Mouse (Mus musculus) liver, embryonic 12.5 days (tissue): Measurements from ENCODE around the gene Tradd. TPM values are rescaled to one million over a fixed set of nuclear protein-coding genes. Genes with fewer than 3 reads are reported as not detected.

Source experiments
- ATAC-seq: fragments of 200-750 bp; cut with Nextera tagmentation; 2 replicates; pipeline ENCODE4 v1.8.0; 2017; ENCODE audit warnings: moderate number of reproducible peaks, mild to moderate bottlenecking, moderate library complexity
- H3K27ac ChIP-seq: fragments of 300-500 bp; sonication (generic); 2 replicates; pipeline ENCODE4 v1.5.1; 2016; ENCODE audit warnings: mild to moderate bottlenecking
- H3K27me3 ChIP-seq: fragments of 300-500 bp; sonication (generic); replicated peaks from 2 replicates; pipeline ENCODE4 v1.6.1; 2016; ENCODE audit warnings: mild to moderate bottlenecking, moderate library complexity
- H3K36me3 ChIP-seq: fragments of 300-500 bp; sonication (generic); 2 replicates; pipeline ENCODE4 v1.6.1; 2016; ENCODE audit warnings: mild to moderate bottlenecking, moderate library complexity
- H3K4me1 ChIP-seq: fragments of 300-500 bp; sonication (generic); 2 replicates; pipeline ENCODE4 v1.6.1; 2016
- H3K4me2 ChIP-seq: fragments of 300-500 bp; sonication (generic); 2 replicates; pipeline ENCODE4 v1.6.1; 2016; ENCODE audit warnings: mild to moderate bottlenecking, moderate library complexity
- H3K4me3 ChIP-seq: fragments of 300-500 bp; sonication (generic); 2 replicates; pipeline ENCODE4 v1.5.1; 2016; ENCODE audit warnings: mild to moderate bottlenecking, moderate library complexity
- H3K9ac ChIP-seq: fragments of 300-500 bp; sonication (generic); 2 replicates; pipeline ENCODE4 v1.6.1; 2016; ENCODE audit warnings: mild to moderate bottlenecking, moderate library complexity
- H3K9me3 ChIP-seq: fragments of 300-500 bp; sonication (generic); replicated peaks from 2 replicates; pipeline ENCODE4 v1.6.1; 2016; ENCODE audit warnings: mild to moderate bottlenecking, moderate library complexity
- WGBS: fragments of 180-500 bp; shearing (Covaris S2); methylation state at CpG from one replicate; pipeline ENCODE4 v1.1.7; 2016; ENCODE audit not compliant: insufficient replicate concordance; 5-methylcytosine and 5-hydroxymethylcytosine counted together
- polyA plus RNA-seq: library from polyadenylated mRNA; unstranded; fragments of >200 nt; fragmentation: Nextera tagmentation; extraction: Ambion mirVana; gene quantifications from 2 replicates; pipeline ENCODE4 v1.2.1, GENCODE M21; 2016

The Tradd gene
- polyA plus RNA-seq, 1 experiment from 2014 or later: 17.7 TPM

- no peak overlapping the region for H3K9ac ChIP-seq
- H3K4me3 ChIP-seq: no peak overlapping the region
- ATAC-seq: no peak
- peaks cover 95% of the 10 kb centered on the region for H3K27me3 ChIP-seq
- H3K4me1 ChIP-seq: peaks cover 39% of the 10 kb centered on the region
- H3K27ac ChIP-seq: no peak overlapping the region
- H3K4me2 ChIP-seq: no peak overlapping the region
- H3K36me3 ChIP-seq: no peaks in the 10 kb centered on the region
- WGBS: 49% methylated on average over 3 of the region's 3 CpGs
- no peaks in the 10 kb centered on the region for H3K9me3 ChIP-seq
Measured at GRCm38 (mm10) chr8:105280567-105280966, 16.2 kb upstream of the Tradd start.

DNA sequence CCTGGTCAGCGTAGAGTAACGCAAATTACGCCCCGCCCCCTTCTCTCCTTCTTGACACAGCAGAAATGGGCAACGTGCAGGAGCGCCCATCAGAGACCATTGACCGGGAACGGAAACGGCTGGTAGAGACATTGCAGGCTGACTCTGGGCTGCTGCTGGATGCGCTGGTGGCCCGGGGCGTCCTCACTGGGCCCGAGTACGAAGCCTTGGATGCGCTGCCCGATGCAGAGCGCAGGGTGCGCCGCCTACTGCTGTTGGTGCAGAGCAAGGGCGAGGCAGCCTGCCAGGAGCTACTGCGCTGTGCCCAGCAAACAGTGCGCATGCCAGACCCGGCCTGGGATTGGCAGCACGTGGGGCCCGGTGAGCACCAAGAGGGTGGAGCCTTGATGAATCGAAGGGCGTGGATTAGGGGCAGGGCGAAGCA, 14.5 kb upstream of the Tradd start:
- Histone ChIP-seq H3K9ac (no peak overlapping the region), H3K4me3 (peak overlapping the region; percentile 26), H3K4me2 (peak overlapping the region; percentile 58), H3K27me3 (peaks cover 99% of the 10 kb centered on the region), H3K9me3 (no peaks in the 10 kb centered on the region), H3K4me1 (peaks cover 41% of the 10 kb centered on the region), H3K36me3 (no peaks in the 10 kb centered on the region), H3K27ac (no peak overlapping the region)
- 6% methylated on average over 28 of the region's 28 CpGs for whole genome bisulfite sequencing
- peak; percentile 54; the same call in 1 of the 2 replicates for ATAC-seq

DNA sequence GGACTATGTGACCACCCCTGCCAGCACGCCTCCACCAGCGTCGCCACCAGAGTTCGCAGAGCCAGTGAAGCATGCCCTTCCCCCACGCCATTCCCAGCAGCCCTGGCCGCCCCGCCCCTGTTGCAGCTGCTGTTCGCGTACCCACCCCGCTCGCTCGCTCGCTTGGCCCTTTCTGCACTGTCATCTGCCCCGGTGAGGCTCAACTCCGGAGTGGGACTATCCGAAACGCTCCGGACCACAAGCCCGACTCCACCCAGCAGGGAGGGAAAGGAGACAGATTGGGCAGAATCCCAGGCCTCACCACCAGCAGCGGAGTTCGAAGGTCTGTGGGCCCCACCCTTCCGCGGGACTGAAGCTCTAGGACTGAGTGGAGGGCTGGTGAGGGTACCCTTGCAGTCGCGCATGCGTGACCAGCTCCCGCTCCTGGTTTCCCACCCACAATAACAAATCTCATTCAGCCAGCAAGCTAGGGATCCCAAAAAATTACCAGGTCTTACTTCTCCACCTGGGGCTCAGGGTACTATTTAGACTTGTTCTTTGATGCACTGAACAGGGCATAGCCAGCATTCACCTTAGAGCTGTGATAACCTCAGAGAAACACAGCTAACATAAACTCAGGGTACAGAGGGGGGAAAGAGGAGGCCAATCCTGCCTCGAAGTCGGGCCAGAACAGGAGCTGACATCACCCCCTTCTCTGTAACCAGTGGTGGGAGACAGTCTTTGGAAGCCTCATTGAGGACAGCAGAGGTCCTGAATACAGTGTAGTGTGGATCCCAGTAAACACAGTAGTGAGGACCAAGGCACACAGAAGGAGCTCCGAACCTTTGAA, 12.1 kb upstream of the Tradd start:
- ATAC-seq: peak; percentile 57
- Histone ChIP-seq H3K4me2 (peak overlapping the region; percentile 65), H3K36me3 (no peaks in the 10 kb centered on the region), H3K4me3 (peak overlapping the region; percentile 41), H3K4me1 (peaks cover 26% of the 10 kb centered on the region), H3K27ac (no peak overlapping the region), H3K9ac (no peak overlapping the region), H3K27me3 (peaks cover 99% of the 10 kb centered on the region), H3K9me3 (no peaks in the 10 kb centered on the region)
- WGBS: 3% methylated on average over 30 of the region's 30 CpGs

GRCm38 (mm10) chr8:105275840-105276239, 11.4 kb upstream of the Tradd start, which contains the start of gene Nol3:
Nol3 (plus strand) TSS chr8:105276140.
- no peak within 1 kb of the TSS for H3K27ac ChIP-seq
- no peaks in the 10 kb centered on the region for H3K9me3 ChIP-seq
- H3K9ac ChIP-seq: no peak within 1 kb of the TSS
- ATAC-seq: no peak
- H3K27me3 ChIP-seq: peaks cover 99% of the 10 kb centered on the region
- peak within 1 kb of the TSS; percentile 41 for H3K4me3 ChIP-seq
- H3K4me1 ChIP-seq: peaks cover 27% of the 10 kb centered on the region
- no peaks in the 10 kb centered on the region for H3K36me3 ChIP-seq
- peak within 1 kb of the TSS; percentile 65 for H3K4me2 ChIP-seq
- 9% methylated on average over 10 of the region's 10 CpGs for WGBS

GRCm38 (mm10) chr8:105275387-105275786, 11.0 kb upstream of the Tradd start:
- 13% methylated on average over 11 of the region's 11 CpGs for WGBS
- Histone ChIP-seq H3K27me3 (peaks cover 99% of the 10 kb centered on the region), H3K9me3 (no peaks in the 10 kb centered on the region), H3K4me2 (no peak overlapping the region), H3K4me1 (peaks cover 31% of the 10 kb centered on the region), H3K36me3 (no peaks in the 10 kb centered on the region), H3K9ac (no peak overlapping the region), H3K4me3 (no peak overlapping the region), H3K27ac (no peak overlapping the region)
- ATAC-seq: no peak

DNA sequence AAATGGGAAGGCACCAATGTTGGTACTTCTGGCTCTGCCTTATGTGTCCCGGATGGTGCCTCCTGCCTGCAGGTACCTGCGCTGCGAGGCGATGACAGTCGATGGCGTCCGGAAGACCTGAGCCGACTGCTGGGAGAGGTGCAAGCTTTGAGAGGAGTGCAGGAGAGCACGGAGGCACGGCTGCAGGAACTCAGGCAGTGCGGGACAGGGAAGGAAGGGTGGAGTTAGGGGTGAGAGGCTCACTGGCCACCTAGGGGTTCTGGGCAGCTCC, 6.4 kb upstream of the Tradd start:
- Histone ChIP-seq H3K9me3 (0 out of 2 replicates have a peak, but pooled peaks cover 3% of the 10 kb centered on the region), H3K36me3 (no peaks in the 10 kb centered on the region), H3K27me3 (peaks cover 99% of the 10 kb centered on the region), H3K9ac (no peak overlapping the region), H3K4me3 (no peak overlapping the region), H3K4me2 (no peak overlapping the region), H3K4me1 (peaks cover 35% of the 10 kb centered on the region), H3K27ac (no peak overlapping the region)
- no peak for ATAC-seq
- WGBS: 6% methylated on average over 11 of the region's 11 CpGs

DNA sequence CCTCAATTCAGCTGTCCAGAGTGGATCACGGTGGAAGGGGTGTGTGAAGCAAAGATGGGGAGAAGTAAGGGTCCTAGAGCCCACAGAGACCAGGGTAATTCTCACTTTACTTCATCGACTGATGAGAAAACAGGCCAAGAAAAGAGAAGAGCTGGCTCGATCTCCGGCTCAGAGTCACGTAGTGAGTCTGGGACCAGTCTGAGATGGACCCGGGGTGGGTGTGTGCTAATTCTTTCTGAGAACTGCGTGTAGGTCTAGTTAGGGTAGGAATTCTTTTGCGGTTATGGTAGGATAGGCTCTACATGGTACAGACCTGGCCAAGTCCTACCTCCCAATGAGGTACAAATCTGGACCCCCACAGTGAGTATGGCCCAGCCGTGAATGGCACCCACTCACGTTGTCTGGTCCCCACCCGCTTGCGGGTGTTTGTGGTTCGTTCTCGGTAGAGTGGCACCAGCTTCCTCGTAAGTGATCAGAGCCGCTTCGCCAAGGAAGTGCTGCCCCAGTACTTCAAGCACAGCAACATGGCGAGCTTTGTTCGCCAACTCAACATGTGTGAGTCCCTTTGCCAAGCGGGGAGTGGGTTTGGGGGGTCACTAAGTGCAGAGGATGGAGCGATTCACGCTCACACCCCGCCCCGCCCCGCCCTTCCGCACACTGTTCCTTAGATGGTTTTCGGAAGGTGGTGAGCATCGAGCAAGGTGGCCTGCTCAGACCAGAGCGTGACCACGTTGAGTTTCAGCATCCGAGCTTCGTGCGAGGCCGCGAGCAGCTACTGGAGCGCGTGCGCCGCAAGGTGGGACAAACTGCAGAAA, 5.9 kb upstream of the Tradd start:
- Histone ChIP-seq H3K27me3 (peaks cover 99% of the 10 kb centered on the region), H3K27ac (no peak overlapping the region), H3K4me3 (peak overlapping the region; percentile 47), H3K9ac (no peak overlapping the region), H3K9me3 (0 out of 2 replicates have a peak, but pooled peaks cover 3% of the 10 kb centered on the region), H3K4me2 (peak overlapping the region; percentile 68), H3K4me1 (peaks cover 34% of the 10 kb centered on the region), H3K36me3 (no peaks in the 10 kb centered on the region)
- 4% methylated on average over 39 of the region's 39 CpGs for WGBS
- no peak for ATAC-seq

DNA sequence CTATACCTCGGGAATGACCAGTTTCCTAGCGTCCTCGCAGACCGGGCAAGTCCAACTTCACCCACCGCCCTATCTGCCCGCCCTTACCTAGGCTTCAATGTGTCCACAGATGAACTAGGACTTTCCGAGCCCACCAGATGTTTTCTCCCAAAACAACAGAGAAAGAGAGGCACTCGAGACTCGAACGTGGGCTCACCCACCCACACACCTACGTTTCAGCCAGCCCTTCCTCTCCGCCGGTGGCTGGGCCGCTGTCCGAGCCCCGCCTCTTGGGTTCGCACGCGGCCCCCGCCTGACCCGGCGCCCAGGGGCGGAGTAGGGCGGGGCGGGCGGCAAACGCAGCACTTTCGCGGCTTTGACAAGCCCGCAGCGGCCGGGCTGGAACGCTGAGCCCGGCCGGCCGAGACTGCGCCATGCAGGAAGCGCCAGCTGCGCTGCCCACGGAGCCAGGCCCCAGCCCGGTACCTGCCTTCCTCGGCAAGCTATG, 5.1 kb upstream of the Tradd start, which contains the start of gene Hsf4:
Gene Hsf4, plus strand, starts transcription at position 341 of the 487 bp plus-strand sequence.
- WGBS: 3% methylated on average over 42 of the region's 42 CpGs
- no peak within 1 kb of the TSS for H3K9ac ChIP-seq
- no peak for ATAC-seq
- H3K27ac ChIP-seq: no peak within 1 kb of the TSS
- H3K4me3 ChIP-seq: peak within 1 kb of the TSS; percentile 47
- peaks cover 42% of the 10 kb centered on the region for H3K4me1 ChIP-seq
- H3K27me3 ChIP-seq: peaks cover 96% of the 10 kb centered on the region
- H3K4me2 ChIP-seq: peak within 1 kb of the TSS; percentile 68
- H3K36me3 ChIP-seq: no peaks in the 10 kb centered on the region
- H3K9me3 ChIP-seq: 0 out of 2 replicates have a peak, but pooled peaks cover 3% of the 10 kb centered on the region

GRCm38 (mm10) chr8:105269075-105269458, 4.7 kb upstream of the Tradd start:
- H3K9ac ChIP-seq: no peak overlapping the region
- peaks cover 44% of the 10 kb centered on the region for H3K4me1 ChIP-seq
- 5% methylated on average over 10 of the region's 10 CpGs for WGBS
- H3K27me3 ChIP-seq: peaks cover 91% of the 10 kb centered on the region
- no peak overlapping the region for H3K27ac ChIP-seq
- peak overlapping the region; percentile 68 for H3K4me2 ChIP-seq
- no peaks in the 10 kb centered on the region for H3K36me3 ChIP-seq
- H3K9me3 ChIP-seq: 0 out of 2 replicates have a peak, but pooled peaks cover 3% of the 10 kb centered on the region
- no peak for ATAC-seq
- peak overlapping the region; percentile 47 for H3K4me3 ChIP-seq

DNA sequence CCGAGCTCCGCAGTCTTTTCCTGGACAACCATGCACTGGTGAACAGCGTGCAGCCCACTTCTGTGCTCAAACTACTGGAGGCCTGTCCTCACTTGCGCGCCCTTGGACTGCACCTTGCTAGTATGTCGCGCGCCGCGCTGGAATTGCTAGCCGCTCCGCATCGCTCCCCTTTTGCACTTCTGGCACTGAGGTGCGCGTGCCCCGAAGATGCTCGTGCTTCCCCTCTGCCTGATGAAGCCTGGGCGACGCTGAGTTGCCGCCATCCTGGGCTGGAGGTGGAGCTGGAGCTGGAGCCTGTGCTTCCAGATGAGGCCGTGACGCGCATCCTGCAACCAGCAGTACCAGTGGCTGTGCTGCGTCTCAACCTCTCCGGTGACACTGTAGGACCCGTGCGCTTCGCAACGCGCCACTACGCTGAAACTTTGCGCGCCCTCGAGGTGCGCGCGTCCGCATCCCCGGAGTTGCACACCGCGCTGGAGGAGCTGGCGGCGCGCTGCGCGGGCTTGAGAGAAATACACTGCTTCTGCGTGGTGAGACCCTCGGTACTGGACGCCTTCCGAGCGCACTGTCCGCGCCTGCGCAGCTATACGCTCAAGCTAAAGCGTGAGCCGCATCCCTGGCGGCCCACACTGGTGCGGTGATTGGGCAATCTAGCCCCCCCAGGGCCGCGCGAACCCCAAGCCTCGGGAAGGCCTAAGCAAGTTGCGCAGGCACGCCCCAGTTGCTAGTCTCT, 4.1 kb upstream of the Tradd start:
- no peak overlapping the region for H3K9ac ChIP-seq
- no peak for ATAC-seq
- 5% methylated on average over 65 of the region's 65 CpGs for WGBS
- peaks cover 50% of the 10 kb centered on the region for H3K4me1 ChIP-seq
- no peaks in the 10 kb centered on the region for H3K36me3 ChIP-seq
- 0 out of 2 replicates have a peak, but pooled peaks cover 3% of the 10 kb centered on the region for H3K9me3 ChIP-seq
- H3K4me3 ChIP-seq: peak overlapping the region; percentile 47
- H3K4me2 ChIP-seq: peak overlapping the region; percentile 68
- no peak overlapping the region for H3K27ac ChIP-seq
- peaks cover 91% of the 10 kb centered on the region for H3K27me3 ChIP-seq

DNA sequence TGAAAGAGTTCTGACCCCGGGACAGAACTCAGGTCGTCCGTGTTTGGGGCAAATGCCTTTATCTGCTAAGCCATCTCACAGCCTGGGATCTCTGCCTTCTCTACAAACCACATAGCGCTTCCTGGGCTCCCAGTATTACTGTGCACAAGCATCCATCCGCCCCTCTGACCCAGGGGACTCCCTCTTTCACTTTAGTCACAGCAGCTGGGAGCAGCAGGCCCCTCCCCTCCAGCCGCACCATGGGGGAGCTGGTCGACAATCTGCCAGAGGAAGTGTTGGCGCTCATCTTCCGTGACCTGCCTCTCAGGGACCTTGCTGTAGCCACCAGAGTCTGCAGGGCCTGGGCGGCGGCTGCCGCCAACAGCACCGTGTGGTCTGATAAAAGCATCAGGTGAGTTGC, 2.4 kb upstream of the Tradd start:
- Histone ChIP-seq H3K4me2 (no peak overlapping the region), H3K36me3 (no peaks in the 10 kb centered on the region), H3K9me3 (0 out of 2 replicates have a peak, but pooled peaks cover 3% of the 10 kb centered on the region), H3K9ac (no peak overlapping the region), H3K4me3 (no peak overlapping the region), H3K27ac (no peak overlapping the region), H3K27me3 (peaks cover 85% of the 10 kb centered on the region), H3K4me1 (peaks cover 58% of the 10 kb centered on the region)
- WGBS: 19% methylated on average over 13 of the region's 13 CpGs
- ATAC-seq: no peak
